9 mouse cellular contexts compared by ENCODE assay signal in the genomic region with DNA sequence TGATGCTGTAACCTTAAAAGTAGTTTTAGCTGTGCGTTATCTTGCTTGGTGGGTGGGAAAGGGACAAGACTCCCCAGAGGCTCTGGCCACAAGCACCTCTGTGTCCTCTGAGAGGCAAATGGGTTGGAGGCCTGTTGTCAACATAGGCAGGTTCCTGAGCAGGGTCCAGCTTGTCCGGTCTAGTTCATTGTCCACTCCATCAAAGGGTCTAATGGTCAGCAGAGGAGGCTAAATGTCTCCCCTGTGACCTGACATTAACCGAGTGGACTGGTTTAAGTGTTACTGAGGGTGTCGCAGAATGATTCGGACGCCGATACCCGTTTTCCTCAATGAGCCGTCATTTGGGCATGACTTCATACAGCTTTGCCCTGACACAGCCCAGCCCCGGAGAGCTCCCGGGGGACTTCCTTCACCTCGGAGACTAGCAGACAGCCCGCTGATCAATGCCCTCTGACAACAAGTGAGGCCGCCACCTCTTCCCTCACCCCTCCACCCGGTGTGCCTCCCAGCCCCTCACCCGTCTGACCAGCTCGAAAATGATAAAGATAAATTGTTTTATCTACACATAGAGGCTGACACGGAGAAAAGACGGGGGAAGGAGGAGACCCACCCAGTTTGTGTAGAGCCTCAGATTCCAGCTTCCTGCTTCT.
DNase-seq lines count a peak whose midpoint lies in the region; ATAC-seq and TF ChIP-seq lines count a peak whose summit lies in the region.
"Had no signal": no experiment of that assay in that cellular context is flagged by ENCODE, and none has a peak within 500 bp of the region (broad histone marks: within the 10 kb centered on the region; RNA-seq: fewer than 3 reads in every experiment).

No protein-coding gene starts in this region.

- no peaks in the 10 kb centered on the region for H3K27me3 ChIP-seq in lung, postnatal 0 days (replicated peaks; ENCODE audit: insufficient read depth, low read length)
- H3K27me3 ChIP-seq in midbrain, embryonic 10.5 days (ENCODE audit: low read depth, poor library complexity, severe bottlenecking) = peaks cover 21% of the 10 kb centered on the region; the same call in 1 of the 2 replicates
- H3K27me3 ChIP-seq: megakaryocyte, embryonic 14.5 days had no signal

- H3K9ac ChIP-seq in lung, postnatal 0 days (replicated peaks; ENCODE audit: low read depth) = 0 out of 2 replicates have a peak overlapping the region, but pooled peaks have one; percentile 0

- peak; percentile 23 to 26 for DNase-seq in cerebellum, postnatal 10 days
- DNase-seq in cerebellum, adult 9-11 months = no peak
- DNase-seq in lung, postnatal 0 days (ENCODE audit: low spot score) = no peak
- DNase-seq in lung, postnatal 25 days (ENCODE audit: low spot score) = no peak
- peak; percentile 44 for DNase-seq in midbrain, embryonic 10.5 days (ENCODE audit: low spot score)
- no peak for DNase-seq in layer of hippocampus, postnatal 10 days (ENCODE audit: low spot score in 2 of 2)
- no peak for DNase-seq in layer of hippocampus, postnatal 14 days (ENCODE audit: low spot score in 2 of 2)
- no peak for DNase-seq in cerebellum, postnatal 36 days

- H3K36me3 ChIP-seq in lung, postnatal 0 days (ENCODE audit: insufficient read depth, low read length) = no peaks in the 10 kb centered on the region
- no peaks in the 10 kb centered on the region for H3K36me3 ChIP-seq in midbrain, embryonic 10.5 days

- no peak for TF ChIP-seq CTCF in lung, postnatal 0 days (IDR thresholded peaks at IDR 0.05)

- peak overlapping the region; percentile 44 for H3K4me2 ChIP-seq in lung, postnatal 0 days (replicated peaks; ENCODE audit: low read depth, low read length)

- TF ChIP-seq EP300 in lung, postnatal 0 days (IDR thresholded peaks at IDR 0.05) = no peak

- no peaks in the 10 kb centered on the region for H3K4me1 ChIP-seq in lung, postnatal 0 days (ENCODE audit: insufficient read depth, low read depth, low read length)
- H3K4me1 ChIP-seq in midbrain, embryonic 10.5 days = peaks cover 69% of the 10 kb centered on the region
- H3K4me1 ChIP-seq: megakaryocyte, embryonic 14.5 days had no signal

- 14% methylated on average over 19 of the region's 19 CpGs for WGBS in lung, postnatal 0 days
- 32% methylated on average over 19 of the region's 19 CpGs for WGBS in midbrain, embryonic 10.5 days

- no peak overlapping the region for H3K27ac ChIP-seq in lung, postnatal 0 days (ENCODE audit: low read length)
- H3K27ac ChIP-seq in midbrain, embryonic 10.5 days (replicated peaks) = peak overlapping the region; percentile 78

- no peak overlapping the region for H3K4me3 ChIP-seq in lung, postnatal 0 days (ENCODE audit: low read depth, low read length)
- H3K4me3 ChIP-seq in midbrain, embryonic 10.5 days = peak overlapping the region; percentile 37
- H3K4me3 ChIP-seq: megakaryocyte, embryonic 14.5 days had no signal

- no peak for ATAC-seq in lung, postnatal 0 days

- H3K9me3 ChIP-seq in lung, postnatal 0 days (ENCODE audit: low read length) = no peaks in the 10 kb centered on the region
- no peaks in the 10 kb centered on the region for H3K9me3 ChIP-seq in midbrain, embryonic 10.5 days (replicated peaks)

Comparison
In these comparisons a context has a peak if more than half of its experiments do, and no peak if none do; other contexts are left out.
1. DNase-seq: peak in cerebellum, postnatal 10 days (2 of 2) and midbrain, embryonic 10.5 days (single experiment); none in cerebellum, adult 9-11 months (single experiment), lung, postnatal 0 days (single experiment), lung, postnatal 25 days (single experiment), layer of hippocampus, postnatal 10 days (0 of 2), layer of hippocampus, postnatal 14 days (0 of 2) and cerebellum, postnatal 36 days (0 of 2).